Mouse (Mus musculus): ENCODE measurements at regions not wholly inside any gene's neighbourhood (a gene's known extent, or its start where the extent isn't known, plus 50 kb on each side); places are given as distances from the start of the nearest gene placed in this dataset.

DNA sequence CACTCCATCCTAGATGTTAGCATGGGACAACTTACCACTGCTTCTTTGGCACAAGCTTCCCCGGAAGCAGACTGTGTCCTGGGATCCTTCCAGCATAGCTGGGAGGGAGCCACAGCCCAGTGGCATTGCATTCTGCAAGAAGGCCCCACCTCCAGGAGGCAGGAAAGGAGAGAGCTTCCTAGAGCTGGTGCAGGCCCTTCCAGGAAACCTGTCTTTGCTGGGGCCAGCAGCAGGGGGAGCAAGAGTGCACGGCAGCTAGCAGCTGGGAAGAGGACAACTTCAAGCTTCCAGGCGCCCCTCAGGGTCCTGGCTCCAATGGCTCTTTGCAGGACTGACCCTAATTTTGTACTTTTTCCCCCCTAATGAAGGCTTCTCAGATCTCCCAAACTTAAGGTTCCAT, 115.4 kb upstream of the Sorcs3 start:
- DNase-seq: peak; percentile 24 to 32

DNA sequence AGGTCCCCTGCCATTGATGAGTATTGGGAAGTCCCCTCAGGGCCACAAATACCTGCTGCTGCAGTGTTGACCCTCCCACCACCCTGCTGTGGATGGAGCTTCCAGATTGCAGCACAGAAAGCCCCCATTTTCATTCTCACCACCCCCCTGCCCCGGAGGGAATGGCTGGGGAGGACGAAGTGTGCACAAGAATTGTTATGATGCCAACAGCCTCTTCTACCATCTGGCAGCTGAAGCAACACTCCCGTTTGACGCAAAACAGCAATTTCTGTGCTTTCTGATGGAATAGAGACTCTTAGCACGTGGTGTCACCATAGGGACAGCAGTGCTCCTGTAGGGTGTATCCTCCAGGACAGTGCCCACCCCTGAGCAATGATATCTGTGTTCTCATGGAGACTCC, 108.5 kb upstream of the Sorcs3 start:
- DNase-seq: peak; percentile 49 to 66

DNA sequence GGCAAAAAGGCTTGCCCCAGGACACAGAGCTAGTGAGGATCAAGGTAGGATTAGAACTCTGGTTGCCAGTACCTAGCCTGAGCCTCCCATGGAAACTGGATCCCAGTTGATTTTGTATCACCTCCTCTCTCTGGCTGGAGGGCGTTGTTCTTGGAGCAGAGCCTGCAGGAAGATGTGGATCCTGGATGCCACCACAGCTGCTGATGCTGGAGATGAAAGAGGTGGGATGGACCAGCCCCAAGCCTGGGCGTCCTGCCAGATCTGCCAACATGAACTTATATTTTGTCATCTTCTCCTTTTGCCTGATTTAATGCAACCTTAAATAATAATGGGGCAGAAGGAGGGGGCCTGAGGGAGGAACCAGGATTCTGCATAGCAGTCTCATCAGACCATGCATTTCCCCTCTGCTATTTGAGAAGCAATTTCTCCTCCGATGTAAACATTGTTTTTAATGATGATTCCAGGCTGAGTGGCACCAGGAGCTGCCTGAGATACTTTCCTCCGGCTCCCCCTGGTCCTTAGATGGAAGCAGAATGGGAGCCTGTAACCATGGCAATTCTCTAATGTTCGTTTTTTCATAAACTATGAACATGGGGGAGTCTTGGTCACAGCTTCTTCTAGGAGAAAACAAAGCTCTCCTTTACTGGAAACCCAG, 107.8 kb upstream of the Sorcs3 start:
- DNase-seq: peak; percentile 17 to 34

DNA sequence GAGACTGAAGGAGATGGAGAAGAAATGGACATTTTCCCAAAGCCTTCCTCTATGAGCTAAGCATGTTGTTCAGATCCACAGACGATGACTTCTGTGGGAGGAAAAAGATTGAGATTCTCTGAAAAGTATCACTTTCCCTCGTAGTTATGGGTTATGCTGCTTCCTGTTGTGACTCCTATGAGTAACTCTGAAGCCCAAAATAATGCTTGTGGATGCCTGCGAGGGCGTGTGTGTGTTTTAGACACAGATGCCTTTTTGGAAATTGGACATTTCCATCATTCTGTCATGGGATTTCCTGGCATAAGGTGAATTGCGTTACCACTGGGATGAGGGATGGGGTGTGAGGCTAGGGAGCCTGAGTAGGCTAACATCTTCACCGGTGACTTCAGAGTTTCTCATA, 104.8 kb upstream of the Sorcs3 start:
- DNase-seq: no peak

DNA sequence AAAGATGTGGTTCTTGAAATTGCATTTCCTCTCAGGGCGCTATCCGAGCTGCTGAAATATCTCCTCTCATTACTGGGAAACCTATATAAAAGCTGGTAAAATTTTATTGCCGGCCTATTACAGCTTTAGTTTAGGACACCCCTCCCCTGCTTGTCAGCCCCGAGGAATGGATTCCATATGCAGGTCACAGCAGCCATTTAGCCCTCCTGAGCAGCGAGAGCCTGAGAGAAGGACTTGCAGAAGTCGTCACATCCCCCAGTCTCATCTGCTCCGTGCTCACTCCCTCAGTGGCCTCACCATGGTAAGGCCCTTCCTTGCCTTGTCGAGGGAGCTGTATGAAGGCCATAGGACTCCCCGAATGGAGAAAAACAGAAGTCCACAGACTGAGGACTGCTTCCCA, 90.7 kb upstream of the Sorcs3 start:
- no peak for DNase-seq

DNA sequence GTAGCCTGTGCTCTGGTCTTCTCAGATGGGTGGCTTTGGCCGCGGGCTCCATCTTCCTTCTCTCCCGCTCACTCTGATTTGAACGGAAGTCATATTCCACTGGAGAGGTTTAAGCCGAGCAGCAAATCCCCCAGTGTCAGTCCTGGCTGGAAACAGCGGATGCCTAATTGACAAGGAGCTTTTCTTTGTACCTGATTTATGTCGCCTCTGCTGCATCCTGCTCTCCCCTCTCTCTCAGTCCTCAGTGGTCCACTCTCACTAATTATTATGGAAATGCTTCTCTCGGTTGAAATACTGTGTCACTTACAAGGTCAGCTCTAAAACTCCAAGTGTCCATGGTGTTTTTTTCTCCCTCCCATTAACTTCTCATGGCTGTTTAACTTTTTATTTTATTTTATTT, 90.1 kb upstream of the Sorcs3 start:
- DNase-seq: no peak

DNA sequence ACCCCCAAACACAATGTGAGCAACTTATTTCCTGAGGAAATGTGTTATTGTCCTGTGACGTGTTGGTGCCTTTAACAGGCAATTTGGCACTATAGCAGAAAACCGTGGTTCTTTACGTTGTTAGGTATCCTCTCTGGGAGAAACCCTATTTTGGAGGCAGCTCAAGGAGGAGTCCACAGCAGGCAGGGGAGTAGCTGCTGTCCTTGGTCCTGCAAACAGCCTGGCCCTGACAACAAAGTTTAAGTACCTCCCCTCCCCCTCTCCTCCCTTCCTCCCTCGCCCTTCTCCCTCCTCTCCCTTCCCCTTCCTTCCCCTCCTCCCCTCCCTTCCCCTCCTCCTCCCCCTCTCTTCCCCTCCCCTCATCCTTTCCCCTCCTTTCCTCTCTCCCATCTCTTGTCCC, 89.1 kb upstream of the Sorcs3 start:
- DNase-seq: no peak

DNA sequence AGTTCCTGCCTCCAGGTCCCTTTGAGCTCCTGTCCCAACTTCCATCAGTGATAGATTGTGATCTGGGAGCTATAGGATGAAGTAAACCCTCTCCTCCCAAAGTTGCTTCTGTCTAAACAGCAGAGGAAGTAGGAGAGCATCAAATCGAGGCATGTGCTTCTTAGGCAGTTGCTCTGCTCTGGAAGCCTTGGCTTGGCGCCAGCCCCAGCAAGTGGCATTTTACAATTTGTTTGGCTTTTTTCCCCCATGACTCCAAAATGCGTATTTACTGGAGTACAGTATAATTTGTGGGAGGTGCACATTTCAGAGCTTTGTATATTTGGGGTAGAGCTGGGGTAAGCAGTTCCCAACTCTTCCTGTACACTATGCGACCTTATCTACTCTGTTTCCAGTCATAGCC, 88.2 kb upstream of the Sorcs3 start:
- no peak for DNase-seq

DNA sequence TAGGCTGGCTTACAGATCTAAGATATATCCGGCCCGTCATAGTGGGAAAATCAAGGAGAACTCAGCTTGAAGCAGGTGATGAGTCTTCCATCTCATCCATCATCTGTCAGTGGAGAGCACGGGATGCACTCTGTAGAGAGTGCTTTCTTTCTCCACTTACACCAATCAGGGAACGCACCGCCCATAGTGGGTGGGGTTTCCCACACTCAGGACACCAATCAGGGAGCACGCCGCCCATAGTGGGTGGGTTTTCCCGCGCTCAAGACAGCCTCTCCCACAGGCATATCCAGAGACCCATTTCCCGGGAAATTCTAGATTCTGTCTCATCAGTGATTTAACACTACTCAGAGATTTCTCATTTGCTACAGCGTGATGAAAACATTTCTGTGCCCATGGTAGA, 83.5 kb upstream of the Sorcs3 start:
- DNase-seq: no peak

DNA sequence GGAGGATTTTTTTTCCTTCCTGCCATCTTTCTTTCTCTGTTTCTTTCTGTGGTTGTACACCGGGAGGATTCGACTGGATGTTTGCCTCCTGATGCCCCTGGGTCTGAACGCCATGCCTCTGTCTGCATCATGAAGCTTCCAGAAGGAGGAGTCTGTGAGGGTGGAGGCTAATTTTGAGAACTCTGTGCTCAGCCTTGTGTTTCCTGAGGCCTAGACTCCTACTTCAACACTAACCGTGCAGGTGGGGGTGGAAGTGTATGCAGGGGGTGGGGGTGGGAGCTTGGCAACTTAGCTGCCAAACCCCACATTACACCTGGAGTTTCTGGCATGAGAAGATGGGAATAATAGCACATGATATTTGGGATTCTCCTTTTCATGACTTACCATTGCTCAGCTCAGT, 82.0 kb upstream of the Sorcs3 start:
- no peak for DNase-seq

DNA sequence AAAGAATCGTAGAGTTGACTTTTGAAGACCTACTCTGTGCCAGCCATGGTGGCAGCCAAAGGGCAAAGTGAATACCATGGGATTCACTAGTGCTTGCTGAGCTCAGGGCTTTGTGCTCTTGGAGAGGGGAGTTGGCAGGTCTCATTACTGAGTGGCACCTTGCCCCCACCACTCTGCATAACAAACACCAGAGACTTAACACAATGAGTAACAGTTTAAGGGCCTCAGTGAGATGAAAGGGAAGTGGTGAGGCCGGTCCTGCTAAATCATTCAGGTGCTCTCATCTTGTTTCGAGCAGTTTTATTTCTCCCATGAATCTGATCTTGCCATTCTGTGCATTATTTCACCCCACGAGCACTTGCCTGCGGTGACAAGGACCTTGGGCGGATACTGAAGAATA, 80.1 kb upstream of the Sorcs3 start:
- no peak for DNase-seq

DNA sequence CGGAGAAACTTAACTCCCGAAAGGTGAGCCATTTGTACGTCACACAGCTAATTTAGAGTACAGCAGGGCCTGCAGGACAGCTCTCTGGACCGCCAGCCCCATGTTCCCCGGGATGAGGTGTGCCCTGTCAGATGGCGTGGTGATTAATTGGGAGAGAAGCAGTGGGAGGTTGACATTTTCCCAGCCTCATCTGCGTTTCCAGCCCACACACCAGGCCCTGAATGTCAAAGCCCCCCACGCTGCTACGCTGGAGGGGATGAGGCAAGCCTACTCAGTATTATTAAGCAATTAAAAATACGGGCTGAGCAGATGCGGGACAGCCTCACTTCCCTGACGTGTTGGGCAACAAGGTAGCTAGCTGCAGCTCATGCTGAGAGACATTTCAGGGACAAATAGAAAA, 77.7 kb upstream of the Sorcs3 start:
- DNase-seq: peak; percentile 46 to 64

DNA sequence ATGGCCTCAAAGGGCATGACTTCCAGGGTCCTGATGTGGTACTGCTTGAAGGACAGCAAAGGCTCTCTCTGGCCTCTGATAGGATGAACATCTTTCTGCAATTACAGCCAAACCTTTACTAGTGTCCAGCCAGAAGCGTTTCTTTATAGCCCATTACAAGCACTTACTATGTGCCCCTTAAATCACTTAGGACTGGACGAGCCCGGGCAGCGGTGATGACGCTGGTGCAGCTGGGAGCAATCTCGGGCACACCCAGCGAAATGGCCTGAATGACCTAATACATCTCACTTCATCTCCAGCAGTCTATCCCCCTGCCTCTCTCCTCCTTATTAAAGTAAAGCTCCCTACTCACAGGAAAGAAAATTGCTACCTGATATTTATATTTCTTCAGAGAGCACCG, 69.6 kb upstream of the Sorcs3 start:
- no peak for DNase-seq

DNA sequence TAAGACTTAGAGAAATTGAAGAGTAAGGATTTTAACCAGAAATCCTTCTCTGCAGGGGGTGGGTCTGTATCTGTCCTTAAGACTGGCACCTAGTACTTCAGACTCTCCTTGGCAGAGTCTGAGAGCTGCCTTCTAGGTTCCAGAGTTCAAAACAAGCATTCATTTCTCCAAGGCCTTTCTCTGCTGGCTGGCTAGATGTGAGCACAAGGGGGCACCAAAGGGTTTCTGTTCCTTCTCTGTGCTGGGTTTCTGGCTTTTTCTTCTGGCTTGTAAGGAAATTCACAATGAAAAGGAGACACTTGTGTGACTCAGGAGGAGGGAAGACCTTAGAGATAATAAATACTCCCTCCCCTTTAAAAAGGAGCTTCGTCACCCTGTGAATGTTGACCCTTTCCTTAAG, 61.7 kb upstream of the Sorcs3 start:
- peak; percentile 39 to 45 for DNase-seq

All from layer of hippocampus, postnatal 36 days (tissue).